Mouse (Mus musculus): ENCODE results near the gene Gm973. TPM values are rescaled to one million over a fixed set of nuclear protein-coding genes. Genes with fewer than 3 reads are reported as not detected.
A peak's percentile ranks its signal among the peaks of the same experiment; 100 is the strongest.

The Gm973 gene
- polyA plus RNA-seq, 1 experiment = 0.22 TPM

GRCm38 (mm10) chr1:59603417-59603712 is 87.3 kb downstream of the Gm973 start:
- no peak for DNase-seq
- Histone ChIP-seq H3K36me3 (ENCODE audit: control insufficient read depth, insufficient read depth, low read length) (no peaks in the 10 kb centered on the region), H3K4me3 (ENCODE audit: insufficient read depth, low read depth, low read length) (no peak overlapping the region), H3K4me1 (ENCODE audit: control insufficient read depth, insufficient read depth, low read length) (no peaks in the 10 kb centered on the region), H3K27ac (ENCODE audit: insufficient read depth, low read depth, low read length) (no peak overlapping the region), H3K27me3 (replicated peaks; ENCODE audit: control insufficient read depth, insufficient read depth, low read length) (no peaks in the 10 kb centered on the region)
- WGBS = 79% methylated on average over 2 of the region's 2 CpGs
- no peak for TF ChIP-seq CTCF (conservative IDR thresholded peaks at IDR 0.05; ENCODE audit: insufficient read depth, insufficient read length, low read depth, low read length)
- no peak for TF ChIP-seq POLR2A (IDR thresholded peaks at IDR 0.05; ENCODE audit: low read depth, low read length)

- no peak for DNase-seq
- no peak overlapping the region for H3K4me3 ChIP-seq (ENCODE audit: insufficient read depth, low read depth, low read length)
- 0 out of 2 replicates have a peak, but pooled peaks have one; percentile 32 for TF ChIP-seq CTCF (conservative IDR thresholded peaks at IDR 0.05; ENCODE audit: insufficient read depth, insufficient read length, low read depth, low read length)
- TF ChIP-seq POLR2A (IDR thresholded peaks at IDR 0.05; ENCODE audit: low read depth, low read length) = no peak
- H3K27me3 ChIP-seq (replicated peaks; ENCODE audit: control insufficient read depth, insufficient read depth, low read length) = no peaks in the 10 kb centered on the region
- 48% methylated on average over 11 of the region's 11 CpGs for WGBS
- H3K27ac ChIP-seq (ENCODE audit: insufficient read depth, low read depth, low read length) = no peak overlapping the region
- no peaks in the 10 kb centered on the region for H3K36me3 ChIP-seq (ENCODE audit: control insufficient read depth, insufficient read depth, low read length)
- no peaks in the 10 kb centered on the region for H3K4me1 ChIP-seq (ENCODE audit: control insufficient read depth, insufficient read depth, low read length)
These were observed 87.8 kb downstream of the Gm973 start for GRCm38 (mm10) chr1:59603893-59604292.

GRCm38 (mm10) chr1:59606479-59606878 is 90.4 kb downstream of the Gm973 start:
- no peaks in the 10 kb centered on the region for H3K27me3 ChIP-seq (replicated peaks; ENCODE audit: control insufficient read depth, insufficient read depth, low read length)
- H3K4me3 ChIP-seq (ENCODE audit: insufficient read depth, low read depth, low read length) = no peak overlapping the region
- no peak for TF ChIP-seq POLR2A (IDR thresholded peaks at IDR 0.05; ENCODE audit: low read depth, low read length)
- TF ChIP-seq CTCF (conservative IDR thresholded peaks at IDR 0.05; ENCODE audit: insufficient read depth, insufficient read length, low read depth, low read length) = no peak
- no peak for DNase-seq
- no peaks in the 10 kb centered on the region for H3K4me1 ChIP-seq (ENCODE audit: control insufficient read depth, insufficient read depth, low read length)
- H3K36me3 ChIP-seq (ENCODE audit: control insufficient read depth, insufficient read depth, low read length) = no peaks in the 10 kb centered on the region
- 94% methylated on average over 13 of the region's 13 CpGs for WGBS
- no peak overlapping the region for H3K27ac ChIP-seq (ENCODE audit: insufficient read depth, low read depth, low read length)

- 85% methylated on average over 7 of the region's 7 CpGs for WGBS
- Histone ChIP-seq H3K4me3 (ENCODE audit: insufficient read depth, low read depth, low read length) (no peak overlapping the region), H3K27ac (ENCODE audit: insufficient read depth, low read depth, low read length) (no peak overlapping the region), H3K27me3 (replicated peaks; ENCODE audit: control insufficient read depth, insufficient read depth, low read length) (no peaks in the 10 kb centered on the region), H3K4me1 (ENCODE audit: control insufficient read depth, insufficient read depth, low read length) (no peaks in the 10 kb centered on the region), H3K36me3 (ENCODE audit: control insufficient read depth, insufficient read depth, low read length) (no peaks in the 10 kb centered on the region)
- no peak for DNase-seq
- TF ChIP-seq POLR2A (IDR thresholded peaks at IDR 0.05; ENCODE audit: low read depth, low read length) (no peak), CTCF (conservative IDR thresholded peaks at IDR 0.05; ENCODE audit: insufficient read depth, insufficient read length, low read depth, low read length) (no peak)
These were observed 91.0 kb downstream of the Gm973 start for GRCm38 (mm10) chr1:59607071-59607470.

- H3K27ac ChIP-seq (ENCODE audit: insufficient read depth, low read depth, low read length) = no peak overlapping the region
These were observed 92.2 kb downstream of the Gm973 start for GRCm38 (mm10) chr1:59608125-59608762.

GRCm38 (mm10) chr1:59608920-59609319 is 92.9 kb downstream of the Gm973 start:
- no peaks in the 10 kb centered on the region for H3K27me3 ChIP-seq (replicated peaks; ENCODE audit: control insufficient read depth, insufficient read depth, low read length)
- TF ChIP-seq POLR2A (IDR thresholded peaks at IDR 0.05; ENCODE audit: low read depth, low read length) = no peak
- TF ChIP-seq CTCF (conservative IDR thresholded peaks at IDR 0.05; ENCODE audit: insufficient read depth, insufficient read length, low read depth, low read length) = no peak
- WGBS = 71% methylated on average over 5 of the region's 5 CpGs
- no peak overlapping the region for H3K4me3 ChIP-seq (ENCODE audit: insufficient read depth, low read depth, low read length)
- no peaks in the 10 kb centered on the region for H3K36me3 ChIP-seq (ENCODE audit: control insufficient read depth, insufficient read depth, low read length)
- H3K27ac ChIP-seq (ENCODE audit: insufficient read depth, low read depth, low read length) = no peak overlapping the region
- no peak for DNase-seq
- H3K4me1 ChIP-seq (ENCODE audit: control insufficient read depth, insufficient read depth, low read length) = no peaks in the 10 kb centered on the region

More at GRCm38 (mm10) chr1:59608125-59608762, 92.2 kb downstream of the Gm973 start:
- H3K36me3 ChIP-seq (ENCODE audit: control insufficient read depth, insufficient read depth, low read length) = no peaks in the 10 kb centered on the region
- peak; percentile 15 for DNase-seq
- H3K27me3 ChIP-seq (replicated peaks; ENCODE audit: control insufficient read depth, insufficient read depth, low read length) = no peaks in the 10 kb centered on the region
- 96% methylated on average over 7 of the region's 7 CpGs for WGBS
- no peak for TF ChIP-seq CTCF (conservative IDR thresholded peaks at IDR 0.05; ENCODE audit: insufficient read depth, insufficient read length, low read depth, low read length)
- TF ChIP-seq POLR2A (IDR thresholded peaks at IDR 0.05; ENCODE audit: low read depth, low read length) = no peak
- no peak overlapping the region for H3K4me3 ChIP-seq (ENCODE audit: insufficient read depth, low read depth, low read length)
- no peaks in the 10 kb centered on the region for H3K4me1 ChIP-seq (ENCODE audit: control insufficient read depth, insufficient read depth, low read length)

GRCm38 (mm10) chr1:59609458-59609857 is 93.4 kb downstream of the Gm973 start:
- Histone ChIP-seq H3K27me3 (replicated peaks; ENCODE audit: control insufficient read depth, insufficient read depth, low read length) (no peaks in the 10 kb centered on the region), H3K4me3 (ENCODE audit: insufficient read depth, low read depth, low read length) (no peak overlapping the region), H3K36me3 (ENCODE audit: control insufficient read depth, insufficient read depth, low read length) (no peaks in the 10 kb centered on the region), H3K27ac (ENCODE audit: insufficient read depth, low read depth, low read length) (peak overlapping the region; percentile 69; the same call in 1 of the 2 replicates), H3K4me1 (ENCODE audit: control insufficient read depth, insufficient read depth, low read length) (no peaks in the 10 kb centered on the region)
- TF ChIP-seq POLR2A (IDR thresholded peaks at IDR 0.05; ENCODE audit: low read depth, low read length) (no peak), CTCF (conservative IDR thresholded peaks at IDR 0.05; ENCODE audit: insufficient read depth, insufficient read length, low read depth, low read length) (peak; percentile 29; the same call in 1 of the 2 replicates)
- WGBS = 80% methylated on average over 4 of the region's 4 CpGs
- DNase-seq = peak; percentile 19
